Mouse (Mus musculus) c-Kit-negative CD71-positive TER-119-positive erythroid progenitor cells, embryonic 14.5 days (primary cell): Measurements from ENCODE around the gene L2hgdh.
A peak's percentile ranks its signal among the peaks of the same experiment; 100 is the strongest.

Experiments used
- DNase-seq: peaks from one replicate; pipeline ENCODE4 v3.0.0-alpha.2; 2013; ENCODE audit warnings: low read depth, low spot score

The L2hgdh gene

DNA sequence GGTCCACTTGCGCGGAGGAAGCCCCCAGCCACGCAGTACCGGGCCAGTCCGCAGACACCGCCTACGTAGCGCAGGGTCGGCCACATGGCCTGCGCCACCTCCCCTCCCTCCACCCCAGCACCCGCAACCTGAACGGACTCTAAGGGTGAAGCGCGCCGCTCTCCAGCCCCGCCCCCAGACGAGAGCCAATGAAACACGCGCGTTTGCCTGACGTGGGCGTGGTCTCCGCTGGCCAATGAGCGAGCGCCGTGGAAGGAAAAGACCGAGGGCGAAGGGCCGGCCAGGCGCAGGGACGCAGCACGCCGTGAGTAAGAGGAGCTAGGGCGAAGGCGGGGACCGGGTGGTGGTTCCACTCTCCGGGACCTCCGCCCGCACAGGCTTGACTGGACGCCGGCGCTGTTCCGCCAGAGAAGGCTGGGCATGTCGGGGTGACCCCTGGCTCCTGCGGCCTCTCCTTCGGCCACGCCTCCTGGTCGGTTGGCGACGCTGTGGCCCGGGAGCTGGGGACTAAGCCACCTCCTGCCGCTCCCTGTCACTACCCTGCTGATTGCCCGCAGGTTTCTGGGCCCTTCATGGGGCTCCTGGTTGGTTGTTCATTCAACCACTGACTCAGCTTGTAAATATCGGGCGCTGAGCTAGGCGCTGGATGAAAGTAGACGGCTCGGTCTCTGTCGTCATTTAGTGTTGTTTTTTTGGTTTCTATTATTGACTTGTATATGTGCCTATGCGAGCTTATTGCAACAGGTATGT lies at the start of gene L2hgdh, which contains the start of gene Atp5s:
TSS of gene L2hgdh (minus strand) at position 163 of the 750 bp plus-strand sequence.
TSS of gene Atp5s (plus strand) at position 240 of the 750 bp plus-strand sequence.
- peak; percentile 96 for DNase-seq

DNA sequence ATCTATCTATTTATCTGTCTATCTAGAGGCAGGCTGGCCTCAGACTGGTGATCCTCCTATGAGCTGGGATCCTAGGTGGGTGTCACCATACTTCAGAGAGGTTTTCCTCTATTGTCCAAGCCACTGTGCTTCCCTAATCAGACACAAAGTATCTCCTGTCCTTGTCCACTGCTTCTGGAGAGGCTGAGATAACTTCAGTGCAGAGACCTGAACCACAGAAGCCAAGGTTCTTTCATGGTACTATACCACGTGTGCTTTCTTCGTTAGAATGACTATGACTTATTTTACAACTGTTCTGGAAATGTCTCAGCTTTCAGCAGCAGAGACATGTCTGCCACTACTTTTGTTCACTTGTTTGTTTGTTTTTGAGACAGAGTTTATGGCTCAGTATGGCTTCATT lies 44.2 kb upstream of the L2hgdh start:
- no peak for DNase-seq

DNA sequence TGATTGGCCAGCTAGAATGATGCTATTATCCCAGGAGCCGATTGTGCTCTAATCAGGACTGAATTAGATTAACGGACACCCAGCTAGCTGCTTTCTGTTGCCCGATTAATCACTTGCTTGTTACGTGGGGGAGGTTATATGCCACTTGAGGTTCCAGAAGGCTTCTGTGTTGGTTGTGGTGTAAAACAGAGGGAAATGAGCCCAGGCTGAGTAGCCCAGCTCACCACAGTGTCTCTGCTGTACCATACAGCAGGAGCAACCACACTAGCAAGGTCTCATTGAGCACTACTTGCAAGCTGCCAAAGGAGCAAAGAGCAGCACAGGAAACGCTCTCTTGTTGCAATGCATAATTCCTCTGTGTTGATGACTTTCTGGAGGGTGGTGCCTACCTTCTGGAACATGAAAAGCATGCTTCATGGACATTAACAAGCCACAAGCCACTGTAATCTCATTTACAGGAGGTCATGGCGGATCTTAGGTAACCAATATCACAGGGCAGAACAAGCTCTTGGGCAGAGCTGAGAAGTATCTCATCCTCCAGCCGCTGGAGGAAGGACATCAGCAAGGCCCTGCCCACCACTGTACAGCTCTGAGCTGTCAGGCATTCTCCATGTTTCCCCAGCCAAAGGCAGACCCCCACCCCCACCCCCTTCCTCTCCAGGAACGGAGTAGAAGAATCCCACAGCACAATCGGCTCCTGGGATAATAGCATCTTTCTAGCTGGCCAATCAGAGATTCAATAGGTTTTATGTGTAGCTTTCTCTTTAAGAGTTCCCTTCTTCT lies 43.0 kb upstream of the L2hgdh start:
- no peak for DNase-seq

DNA sequence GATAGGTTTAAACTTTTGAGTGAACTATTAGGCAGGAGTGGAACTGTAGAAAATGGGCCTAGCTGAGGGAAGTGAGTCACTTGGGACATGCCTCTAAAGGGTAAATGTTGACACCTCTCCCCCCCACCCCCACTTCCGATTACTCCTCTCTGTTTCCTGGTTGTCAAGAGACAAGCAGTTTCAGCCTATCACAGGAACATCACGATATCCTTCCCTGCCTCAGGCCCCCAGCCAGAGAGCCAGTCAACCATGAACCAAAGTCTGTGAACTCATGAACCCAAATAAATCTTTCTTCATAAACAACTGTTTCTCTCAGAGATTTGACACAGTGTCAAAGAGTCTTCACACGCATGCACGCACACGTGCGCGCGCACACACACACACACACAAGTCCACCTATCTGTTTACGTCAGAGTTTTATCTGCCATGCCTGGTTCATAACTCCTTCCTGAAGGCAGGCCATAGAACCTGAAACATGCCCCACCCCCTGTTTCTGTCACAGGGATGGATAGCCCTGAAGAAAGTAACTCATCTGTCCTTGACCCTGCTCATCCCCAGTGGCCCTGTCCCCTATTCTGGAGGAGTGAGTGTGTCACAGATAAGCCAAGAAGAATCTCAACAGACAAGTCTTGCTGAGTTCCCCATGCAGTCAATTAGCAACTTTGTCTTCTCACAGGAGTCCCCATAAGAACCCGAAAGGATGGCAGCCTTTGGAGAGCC lies 41.7 kb upstream of the L2hgdh start:
- no peak for DNase-seq

DNA sequence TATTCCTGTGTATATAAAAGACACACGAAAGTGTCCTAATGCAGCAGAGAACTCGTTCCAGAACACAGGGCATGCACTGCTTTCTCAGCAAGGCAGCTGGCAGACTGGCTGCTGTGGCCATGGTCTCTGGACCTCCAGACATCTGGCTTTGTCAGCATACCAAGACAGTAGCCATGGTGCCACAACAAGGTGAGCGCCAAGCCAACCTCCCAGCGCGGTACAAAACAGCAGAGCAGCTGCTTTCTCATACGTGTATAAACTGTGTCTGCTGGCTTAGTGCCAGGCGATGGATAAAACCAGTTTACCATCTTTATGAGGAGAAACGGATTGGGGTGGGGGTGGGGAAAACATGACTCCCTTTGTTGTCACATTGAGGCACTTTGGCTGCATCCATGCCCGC lies 40.9 kb upstream of the L2hgdh start:
- no peak for DNase-seq

DNA sequence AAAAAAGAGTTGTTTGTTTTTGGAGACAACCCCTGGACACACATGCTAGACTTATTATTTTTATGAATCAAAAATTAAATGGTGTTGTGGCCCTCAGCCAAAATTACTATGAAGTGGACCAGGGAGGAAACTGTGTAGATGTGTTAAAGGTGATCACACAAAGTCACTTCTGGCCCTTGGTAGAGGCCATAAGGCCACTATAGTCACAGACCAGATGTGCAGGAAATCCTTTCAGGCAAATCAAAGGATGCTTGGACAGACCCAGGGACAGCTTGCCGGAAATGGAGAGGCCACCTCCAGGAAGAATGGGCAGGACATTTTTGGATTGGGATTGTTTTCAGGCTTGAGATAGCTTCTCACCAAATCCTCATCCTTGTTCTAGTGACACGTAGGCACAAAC lies 36.9 kb upstream of the L2hgdh start:
- no peak for DNase-seq

DNA sequence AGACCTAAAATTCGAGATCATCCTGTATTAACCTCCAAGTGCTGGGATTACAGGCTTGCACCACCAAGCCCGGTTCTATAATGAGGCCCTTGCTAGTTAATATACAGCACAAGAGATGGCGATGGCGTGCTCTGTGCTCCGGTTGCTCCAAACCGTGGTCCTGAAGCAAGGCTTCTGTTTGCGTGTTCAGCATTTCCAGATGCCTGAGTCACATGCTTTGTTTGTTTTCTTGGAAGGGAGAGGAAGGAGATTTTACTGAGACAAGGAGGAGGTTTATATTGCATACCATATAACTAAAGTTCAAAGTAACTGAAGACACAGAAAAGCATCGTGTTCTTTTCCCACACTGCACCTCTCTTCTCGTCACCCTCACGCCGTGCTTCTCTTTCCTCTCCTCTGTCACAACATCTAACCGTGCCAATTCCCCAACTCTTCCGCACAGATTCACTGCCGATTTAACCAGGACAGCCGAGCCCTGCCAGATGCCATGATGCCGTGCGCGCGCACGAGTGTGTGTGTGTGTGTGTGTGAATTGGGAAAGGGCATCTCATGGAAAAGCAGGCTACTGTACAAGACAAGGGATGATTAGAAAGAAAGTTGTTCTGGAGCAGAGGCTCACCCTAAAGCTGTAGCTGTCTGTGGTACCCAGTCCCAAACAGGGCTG lies 36.2 kb upstream of the L2hgdh start:
- no peak for DNase-seq

DNA sequence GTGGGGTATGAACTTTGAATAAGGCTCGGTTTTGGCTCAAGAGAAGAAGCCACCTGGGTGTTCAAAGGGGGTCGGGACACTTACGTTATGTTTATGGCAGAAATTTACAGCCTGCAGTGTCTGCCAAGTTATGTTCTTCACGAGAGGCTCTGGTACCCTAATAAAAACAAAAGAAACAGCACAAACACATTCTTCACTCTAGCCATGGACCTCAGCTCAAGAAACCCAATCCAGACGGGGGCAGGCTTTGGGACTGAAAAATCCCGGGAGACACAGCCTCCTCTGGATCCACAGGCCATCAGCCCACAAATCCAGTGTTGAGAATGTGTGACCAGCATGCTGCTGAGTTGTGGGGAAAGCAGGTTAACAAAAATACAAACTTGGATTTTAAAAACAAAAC lies 35.3 kb upstream of the L2hgdh start:
- no peak for DNase-seq

DNA sequence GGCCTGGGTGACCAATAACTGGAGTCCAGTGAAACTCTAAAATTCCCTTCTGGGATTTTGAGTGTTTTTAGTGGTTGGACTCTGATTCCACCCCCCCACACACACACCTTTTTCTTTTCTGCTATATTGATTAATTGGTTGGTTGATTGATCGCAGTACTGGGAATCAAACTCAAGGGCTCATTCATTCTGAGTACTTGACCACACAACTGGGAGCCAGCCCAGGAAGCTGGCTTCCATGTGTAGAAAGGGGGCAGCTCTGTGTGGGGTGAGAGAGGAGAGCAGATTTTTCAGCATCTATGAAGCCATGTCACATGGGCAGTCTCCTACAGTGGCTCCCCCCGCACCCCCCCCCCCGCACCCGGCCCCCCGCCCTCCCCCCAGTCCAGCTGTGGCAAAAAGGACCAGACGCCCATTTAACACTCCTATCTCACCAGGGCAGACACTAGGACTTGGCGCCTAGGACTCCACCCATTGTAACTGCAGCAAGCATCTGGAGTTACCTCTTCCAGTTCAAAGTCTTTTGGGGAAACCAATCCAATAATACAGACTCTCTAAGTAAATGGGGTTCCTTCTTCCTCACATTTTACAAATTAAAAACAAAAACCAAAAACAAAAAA lies 34.7 kb upstream of the L2hgdh start:
- DNase-seq, result peak; percentile 86

DNA sequence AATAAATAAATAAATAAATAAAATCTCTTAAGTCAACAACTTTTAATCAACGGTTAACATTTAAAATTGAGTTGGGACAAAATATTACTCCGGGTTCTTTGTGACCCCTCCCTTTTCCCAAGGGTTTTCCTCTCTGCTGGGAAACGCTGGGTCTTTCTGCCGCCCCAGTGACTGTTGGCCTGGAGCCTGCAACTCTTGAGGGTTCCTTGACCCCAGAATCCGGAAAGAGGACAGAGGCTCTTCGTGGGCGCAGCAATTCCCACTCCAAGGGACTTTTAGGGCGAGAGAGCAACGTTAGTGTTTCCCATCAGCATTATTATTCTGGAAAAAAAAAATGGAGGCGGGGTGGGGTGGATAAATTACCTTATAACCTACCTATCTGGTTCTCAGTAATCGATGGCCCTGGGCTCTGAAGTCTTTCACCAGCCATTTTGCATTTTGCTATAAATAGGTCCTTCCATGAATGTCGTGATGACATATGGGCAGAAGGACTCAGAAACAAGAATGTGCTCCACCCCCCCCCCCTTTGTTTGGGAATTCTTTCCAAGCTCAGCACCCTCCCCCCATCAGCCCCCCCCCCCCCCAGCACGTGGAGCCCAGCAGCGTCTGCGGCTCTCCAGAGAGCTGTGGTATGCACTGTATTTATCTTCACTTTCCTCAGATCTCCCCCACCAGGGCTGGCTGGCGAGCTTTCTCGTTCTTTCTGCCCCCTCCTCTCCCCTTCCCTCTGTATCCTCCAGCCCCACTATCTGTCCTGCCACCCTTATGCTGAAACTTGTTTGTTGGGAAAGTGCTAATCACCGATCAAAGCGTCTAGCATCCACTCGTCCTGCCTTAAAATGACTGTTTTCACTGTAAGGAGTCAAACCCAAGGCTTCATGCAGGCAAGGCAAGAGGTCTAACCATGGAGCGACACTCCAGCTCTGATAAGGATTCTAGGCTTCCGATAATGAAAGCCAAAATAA lies 33.8 kb upstream of the L2hgdh start:
- DNase-seq, result peak; percentile 62

DNA sequence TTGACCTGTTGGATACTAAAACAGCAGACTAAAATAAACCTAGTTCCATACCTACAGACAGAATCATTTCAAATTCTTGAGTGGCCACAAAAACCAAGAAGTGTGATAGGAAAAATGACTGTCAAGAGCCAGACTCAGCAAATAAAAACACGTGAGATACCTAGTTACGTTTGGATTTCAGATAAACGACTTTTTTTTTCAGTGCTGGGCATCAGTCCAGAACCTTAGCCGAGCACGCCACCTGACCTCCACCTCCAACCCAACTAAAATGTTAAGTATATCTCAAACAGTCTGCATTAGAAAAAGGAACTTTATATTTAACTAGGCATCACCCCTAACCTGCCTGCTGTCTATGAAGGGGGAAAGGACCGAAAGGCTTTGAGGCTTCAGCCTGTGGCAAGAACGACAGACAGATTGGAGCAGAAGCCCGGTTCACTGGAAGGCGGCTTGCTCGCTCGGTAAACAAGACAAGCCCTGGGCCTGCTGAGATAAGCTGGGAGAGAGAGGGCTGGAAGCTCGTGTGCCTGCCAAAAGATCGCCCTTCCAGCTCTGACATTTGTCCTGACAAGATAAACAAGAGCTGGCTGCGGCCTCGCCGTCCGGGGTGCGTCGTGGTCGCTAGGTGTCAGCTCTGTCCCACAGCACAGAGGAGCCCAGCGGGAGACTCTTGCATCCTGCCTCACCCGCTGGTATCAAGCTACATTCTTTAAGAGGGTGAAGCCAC lies 32.9 kb upstream of the L2hgdh start:
- peak; percentile 94 for DNase-seq

DNA sequence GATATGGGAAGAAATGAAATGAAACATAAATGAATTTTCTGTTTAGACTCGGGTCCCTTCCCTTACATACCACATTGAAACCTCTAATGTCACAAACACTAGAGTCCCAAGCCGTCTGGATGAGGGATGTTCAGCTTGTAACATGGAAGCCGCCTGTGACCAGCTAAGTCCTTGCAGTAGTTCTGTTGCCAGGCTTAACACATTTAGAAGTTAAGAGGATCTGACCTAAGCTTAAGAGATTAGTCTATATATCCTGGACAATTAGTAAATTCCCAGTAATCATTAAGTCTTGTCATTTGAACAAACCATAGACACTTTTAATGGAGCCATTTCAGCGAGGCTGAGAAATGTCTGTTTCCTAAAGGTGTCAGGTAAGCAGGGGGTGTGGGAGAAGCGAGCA lies 31.3 kb upstream of the L2hgdh start:
- no peak for DNase-seq

DNA sequence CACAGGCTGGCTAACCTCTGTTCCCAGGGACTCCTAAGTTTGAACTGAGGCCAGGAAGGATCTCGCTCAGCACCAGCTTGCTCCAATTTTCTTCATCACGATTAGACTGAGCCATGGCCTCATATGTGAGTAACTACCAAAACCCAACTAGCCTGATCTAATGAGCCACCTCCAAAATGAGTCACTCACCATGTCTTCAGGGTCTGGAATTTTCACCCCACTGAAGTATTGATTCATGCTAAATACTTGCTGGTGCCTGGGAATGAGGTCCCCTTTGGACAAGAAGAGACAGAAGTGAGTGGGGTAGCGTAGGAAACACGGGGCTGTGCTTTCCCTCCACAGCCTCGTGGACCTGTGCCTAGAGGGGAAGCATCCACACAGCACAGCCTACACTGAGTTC lies 29.3 kb upstream of the L2hgdh start:
- no peak for DNase-seq

DNA sequence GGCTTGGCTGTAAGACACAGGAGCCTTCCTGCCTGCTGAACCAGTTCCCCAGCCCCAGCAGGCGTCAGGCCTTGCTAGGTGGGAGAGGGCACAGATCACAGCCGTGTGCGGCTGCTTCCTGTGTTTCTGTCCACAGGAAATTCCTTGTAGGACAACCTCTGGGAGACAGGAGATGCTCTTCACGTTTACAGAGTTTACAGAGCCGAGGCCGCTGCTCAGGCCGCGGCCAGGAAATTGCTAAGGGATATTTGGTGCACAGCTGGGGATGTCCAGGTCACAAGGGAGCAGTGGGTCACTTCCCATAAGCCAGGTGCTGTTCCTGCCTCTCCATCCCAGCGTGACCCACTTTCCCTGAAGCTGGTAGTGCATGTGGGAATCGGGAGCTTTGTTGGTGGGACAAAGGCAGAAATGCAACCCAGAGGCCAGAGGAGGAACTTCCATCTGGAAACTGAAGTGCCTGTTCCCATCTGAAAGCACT lies 27.2 kb upstream of the L2hgdh start:
- no peak for DNase-seq

DNA sequence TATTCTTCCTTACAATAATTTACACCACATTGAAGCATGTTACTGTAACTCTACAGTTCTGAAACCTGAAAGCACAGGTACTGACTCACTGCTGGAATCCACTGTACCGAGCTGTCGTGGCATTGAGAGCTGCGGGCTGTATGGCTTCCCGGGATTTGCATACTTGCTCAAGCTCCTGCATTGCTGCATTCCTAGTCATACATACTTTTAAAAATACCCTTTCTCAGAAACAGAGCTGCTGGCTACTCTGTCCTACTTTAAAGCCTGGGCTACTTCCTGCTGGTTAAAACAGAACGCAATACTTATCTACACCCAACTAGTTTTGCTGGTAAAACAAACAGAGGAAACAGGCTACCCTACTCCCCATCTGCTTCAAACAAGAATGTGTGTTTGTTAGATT lies 19.5 kb upstream of the L2hgdh start:
- DNase-seq, result no peak

DNA sequence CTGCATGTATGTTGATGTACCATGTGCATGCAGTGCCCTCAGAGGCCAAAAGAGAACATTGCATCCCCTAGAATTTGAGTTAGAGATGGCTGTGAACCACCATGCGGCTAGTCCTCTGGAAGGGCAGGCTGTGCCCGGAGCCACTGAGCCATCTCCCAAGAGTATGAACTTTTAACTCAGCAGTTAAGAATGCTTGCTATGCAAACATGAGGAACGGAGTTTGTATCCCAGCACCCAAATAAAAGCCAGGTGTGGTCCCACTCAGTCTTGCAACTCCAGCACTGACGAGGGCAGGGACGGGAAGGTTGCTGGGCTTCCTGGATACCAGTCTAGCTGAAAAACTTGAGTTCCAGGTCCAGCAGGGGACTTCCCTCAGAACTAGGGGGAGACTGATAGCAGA lies 17.3 kb upstream of the L2hgdh start:
- no peak for DNase-seq

DNA sequence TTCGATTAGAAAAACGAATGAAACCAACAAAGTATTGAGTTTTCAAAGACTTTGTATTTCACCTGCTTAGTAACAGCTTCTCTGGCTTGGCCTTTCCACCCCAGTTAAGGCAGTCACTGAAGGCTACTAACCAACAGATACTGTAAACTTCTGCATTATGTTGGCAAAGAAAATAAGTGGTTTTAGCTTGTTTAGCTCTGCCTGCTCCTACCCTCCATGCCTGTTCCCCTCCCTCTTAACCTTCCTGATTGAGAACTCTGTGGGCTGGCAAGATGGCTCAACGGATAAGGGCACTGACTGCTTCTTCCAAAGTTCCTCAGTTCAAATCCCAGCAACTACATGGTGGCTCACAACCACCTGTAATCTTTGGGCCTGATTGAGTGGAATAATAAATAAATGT lies 9.2 kb upstream of the L2hgdh start:
- no peak for DNase-seq

DNA sequence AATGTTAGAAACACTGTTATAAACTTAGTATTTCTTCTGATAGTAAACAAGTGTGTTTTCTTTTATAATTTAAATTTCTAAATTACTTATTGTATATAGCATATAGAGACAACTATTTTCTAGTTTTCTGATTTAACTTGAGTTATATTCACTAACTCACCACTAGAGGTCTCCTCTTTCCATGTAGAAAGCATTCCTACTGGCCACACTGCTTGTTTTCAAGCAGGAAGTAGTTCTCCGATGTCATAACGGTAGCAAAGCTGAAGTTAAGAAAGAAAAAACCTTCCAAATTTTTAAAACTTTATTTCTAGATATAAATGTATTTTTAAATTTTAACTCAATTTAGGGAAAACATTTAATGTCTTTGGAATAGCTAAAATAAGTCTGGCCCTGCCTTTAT lies 8.8 kb upstream of the L2hgdh start:
- DNase-seq, result peak; percentile 49

DNA sequence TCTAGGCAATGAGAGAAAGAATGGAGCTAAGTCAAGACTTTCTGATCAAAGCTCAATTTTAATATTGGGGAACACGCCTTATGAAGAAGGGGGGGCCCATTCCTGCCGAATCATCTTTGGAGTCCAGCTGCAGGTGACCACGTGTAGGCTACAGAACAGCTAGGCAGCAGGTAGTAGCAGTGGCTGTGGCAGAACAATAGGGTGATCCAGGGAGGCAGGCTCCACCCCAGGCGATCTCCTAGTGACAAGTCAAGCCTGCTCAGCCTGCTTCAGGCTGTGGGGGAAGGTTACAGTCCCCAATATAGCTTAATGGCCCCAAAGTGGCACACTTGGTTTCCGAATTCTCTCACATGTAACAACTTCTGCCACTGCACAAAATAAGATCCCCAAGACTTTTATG lies 7.5 kb upstream of the L2hgdh start:
- no peak for DNase-seq
